Mouse (Mus musculus) layer of hippocampus, postnatal 25 days (tissue): ENCODE results near the gene Mest. TPM values are rescaled to one million over a fixed set of nuclear protein-coding genes. Genes with fewer than 3 reads are reported as not detected.
A peak's percentile ranks its signal among the peaks of the same experiment; 100 is the strongest.

ENCODE experiments used
- DNase-seq, 2 experiments: peaks; one replicate each; pipeline ENCODE4 v3.0.0; 2022; ENCODE audit warnings: mixed read lengths in 2 of 2, low spot score in 1 of 2; ENCODE audit errors: extremely low spot score in 1 of 2
- total RNA-seq, 2 experiments: library from RNA; stranded (reverse); gene quantifications; 2 replicates each; pipeline ENCODE4 v1.2.3; 2021

Mest gene
- total RNA-seq, 2 experiments from 2014 or later: 49.8 to 50.2 TPM

DNA sequence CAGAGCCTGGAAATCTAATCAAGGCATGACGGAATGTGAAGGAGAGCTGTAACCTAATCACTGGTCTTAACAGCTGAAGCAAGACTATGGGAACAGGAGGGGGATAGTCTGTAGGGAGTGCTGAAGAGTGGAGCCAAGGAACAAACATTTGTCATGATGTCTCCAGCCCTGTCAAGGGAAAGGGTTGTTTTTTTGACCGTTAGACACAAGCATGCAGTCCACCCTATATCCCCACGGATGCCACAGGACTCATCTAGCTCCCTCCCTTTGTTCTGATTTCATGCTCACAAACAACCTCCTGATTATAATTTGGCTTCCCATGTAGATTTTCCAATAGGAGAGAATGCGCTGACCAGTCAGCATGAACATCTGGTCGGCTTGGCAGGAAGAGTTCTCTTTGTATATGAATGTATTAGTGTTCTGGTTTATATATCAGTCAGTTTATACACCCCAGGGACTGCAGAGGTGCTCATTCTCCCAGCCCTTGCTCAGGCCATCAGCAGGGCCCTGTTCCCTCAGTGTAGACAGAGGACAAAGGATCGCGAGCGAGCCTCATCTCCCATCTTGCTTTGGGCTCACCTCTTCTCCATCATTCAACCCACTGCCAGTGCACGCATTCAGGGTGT lies 19.3 kb upstream of the Mest start:
- DNase-seq: no peak

DNA sequence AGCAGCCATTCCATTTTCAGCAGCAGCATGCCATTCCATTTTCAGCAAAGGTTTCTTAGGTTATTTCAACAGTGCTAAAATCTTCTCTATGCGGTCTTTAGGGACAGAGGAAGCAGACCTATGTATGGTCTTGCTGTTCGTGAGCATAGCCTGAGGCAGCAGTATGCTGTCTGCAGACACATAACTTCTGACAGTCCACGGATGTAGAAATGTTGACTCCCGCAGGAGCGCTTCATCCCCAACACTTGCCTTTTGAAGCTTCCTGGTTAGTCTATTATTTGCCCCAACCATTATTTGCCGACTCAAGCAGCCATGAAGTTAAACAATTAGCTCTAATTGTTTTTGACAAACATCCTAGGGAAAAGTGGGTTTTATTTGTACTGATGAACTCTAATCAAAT lies 14.2 kb upstream of the Mest start:
- no peak for DNase-seq

DNA sequence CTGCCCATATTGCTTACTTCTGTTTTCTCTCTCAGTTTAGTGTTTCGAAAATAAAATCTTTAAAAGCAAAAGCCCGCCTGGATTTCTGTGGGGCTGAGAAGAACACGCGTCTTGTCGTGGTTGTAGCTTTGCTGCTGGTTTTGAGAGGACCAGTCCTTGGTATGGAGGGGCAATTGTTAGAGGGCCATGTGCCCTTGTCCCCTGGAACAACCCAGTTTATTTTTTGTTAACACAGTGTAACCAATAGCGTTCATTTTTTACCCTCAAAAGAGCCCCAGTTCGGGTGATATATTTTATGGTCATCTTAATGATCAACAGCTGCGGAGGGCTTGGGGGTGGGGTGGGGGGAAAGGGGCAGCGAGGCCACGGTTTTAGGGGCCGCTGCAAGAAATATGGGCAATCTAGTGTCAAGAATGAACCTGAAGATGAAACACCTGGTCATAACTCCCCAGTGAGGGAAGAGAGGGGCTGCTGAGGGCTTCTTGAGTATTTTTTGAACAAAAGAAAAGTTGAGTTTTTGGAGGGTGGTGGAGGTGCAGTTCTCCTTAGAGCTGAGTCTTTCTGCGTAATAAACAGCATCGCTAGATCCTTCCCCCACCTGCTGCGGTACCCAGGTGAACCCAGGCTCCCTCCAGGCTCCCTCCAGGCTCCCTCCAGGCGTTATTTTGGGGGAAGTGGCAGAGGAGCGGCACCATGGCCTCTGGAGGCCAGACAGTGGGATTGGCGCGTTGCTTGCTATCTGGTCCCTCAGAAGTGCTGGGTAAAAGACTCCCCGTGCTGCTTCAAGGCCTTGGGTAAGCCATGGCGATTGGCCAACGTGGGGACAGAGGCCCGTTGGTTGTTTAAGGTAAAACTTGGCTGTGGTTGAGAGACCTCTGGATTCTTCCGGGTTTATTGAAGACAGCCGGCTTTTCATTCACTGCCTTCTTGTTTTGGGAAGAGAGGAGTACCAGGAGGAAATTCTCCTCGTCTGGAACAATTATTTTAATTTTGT lies 12.7 kb upstream of the Mest start:
- DNase-seq: no peak

DNA sequence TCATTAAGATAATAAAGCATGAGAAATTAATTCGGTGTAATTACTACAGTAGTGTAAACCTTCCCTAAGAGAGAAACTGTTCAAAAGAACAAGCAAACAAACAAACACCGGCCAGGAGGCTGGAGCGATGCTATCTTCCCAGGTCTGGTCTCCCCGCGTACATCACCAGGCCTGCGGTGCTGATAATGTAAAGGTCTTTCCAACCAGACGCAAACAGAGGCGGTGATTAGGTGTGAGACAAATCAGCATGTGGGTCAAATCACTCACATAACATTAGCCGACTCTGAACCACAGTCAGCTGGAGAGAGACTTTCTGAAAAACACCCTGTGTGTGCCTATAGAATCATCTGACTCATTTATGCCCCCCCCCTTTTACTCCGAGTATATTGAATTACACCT lies 12.0 kb upstream of the Mest start:
- no peak for DNase-seq

DNA sequence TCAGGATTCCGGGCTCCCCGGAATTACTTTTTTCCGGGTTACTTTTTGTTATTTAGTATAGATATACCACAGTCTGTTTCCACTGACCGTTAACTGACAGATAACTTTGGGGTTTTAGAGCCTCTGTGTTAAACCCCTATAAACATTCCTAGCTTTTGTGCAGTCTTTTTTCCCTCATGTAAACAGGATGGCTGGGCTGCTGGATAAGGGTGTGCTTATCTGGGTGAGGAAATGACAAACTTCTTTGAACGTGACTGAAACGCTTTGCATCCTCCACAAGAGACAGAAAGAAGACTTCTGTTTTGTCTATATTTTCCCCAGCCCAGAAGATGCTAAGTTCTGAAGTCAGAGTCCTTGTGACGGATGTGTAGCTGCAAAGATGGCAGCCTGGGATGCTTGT lies 10.9 kb upstream of the Mest start:
- DNase-seq: no peak

DNA sequence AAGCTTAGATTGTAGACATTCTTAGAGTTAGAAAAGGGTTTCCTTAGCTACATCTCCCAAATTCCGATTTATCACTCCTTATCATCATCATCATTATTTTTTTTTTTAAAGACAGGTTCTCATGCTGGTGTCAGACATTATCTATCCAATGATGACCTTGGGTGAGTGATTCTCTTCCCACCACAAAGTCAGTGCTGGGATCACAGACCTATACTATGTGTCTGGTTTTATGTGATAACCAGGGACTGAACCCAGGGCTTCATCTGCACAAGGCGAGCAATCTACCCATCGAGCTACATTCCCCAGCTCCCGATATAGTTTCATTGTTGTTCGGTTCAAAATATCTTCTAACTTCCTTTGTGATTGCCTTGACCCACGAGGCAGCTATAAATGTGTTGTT lies 9.9 kb upstream of the Mest start:
- DNase-seq: no peak

DNA sequence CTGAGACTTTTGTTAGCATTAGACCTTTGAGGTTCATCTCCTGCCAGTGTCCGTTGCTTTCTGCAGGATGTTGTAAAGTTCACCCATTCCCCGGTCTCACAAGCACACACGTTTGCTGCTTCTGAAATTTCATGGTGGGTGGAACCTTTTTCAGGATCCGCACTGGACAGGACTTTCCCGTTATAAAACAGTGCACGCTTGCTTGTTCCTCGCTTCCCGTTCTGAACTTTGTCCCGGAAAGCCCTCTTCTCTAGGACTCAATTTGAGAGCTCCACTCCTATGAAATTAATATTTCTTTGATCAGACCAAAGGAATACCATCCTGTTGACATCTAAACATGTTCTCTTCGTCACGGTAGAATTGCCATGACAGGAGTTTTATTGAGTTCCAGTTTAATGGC lies 9.5 kb upstream of the Mest start:
- DNase-seq: no peak

DNA sequence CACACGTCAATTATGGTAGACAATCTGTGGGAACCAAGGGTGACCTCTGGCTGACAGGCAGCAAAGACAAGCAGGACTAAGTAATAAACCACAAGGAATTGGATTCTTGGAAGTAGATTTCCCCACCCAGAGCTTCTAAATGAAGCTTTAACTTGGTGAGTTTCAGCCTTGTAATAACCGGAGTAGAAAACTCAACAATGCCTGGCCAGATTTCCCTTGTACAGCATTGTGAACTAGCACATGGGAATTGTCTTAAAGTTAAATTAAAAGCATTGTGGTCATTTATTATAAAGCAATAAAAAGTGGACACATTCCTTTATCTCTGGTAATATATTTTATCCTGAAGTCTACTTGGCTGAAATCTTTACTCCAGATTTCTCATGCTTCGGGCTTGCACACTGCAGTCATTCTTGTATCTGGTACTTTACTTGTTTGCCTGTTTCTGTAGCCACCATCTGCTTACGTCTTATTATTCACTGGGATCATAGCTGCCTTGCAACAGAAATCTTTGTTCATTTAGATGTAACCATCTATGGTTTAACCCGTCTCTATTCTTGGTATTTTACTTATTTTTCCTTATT lies 8.4 kb upstream of the Mest start:
- DNase-seq: no peak

DNA sequence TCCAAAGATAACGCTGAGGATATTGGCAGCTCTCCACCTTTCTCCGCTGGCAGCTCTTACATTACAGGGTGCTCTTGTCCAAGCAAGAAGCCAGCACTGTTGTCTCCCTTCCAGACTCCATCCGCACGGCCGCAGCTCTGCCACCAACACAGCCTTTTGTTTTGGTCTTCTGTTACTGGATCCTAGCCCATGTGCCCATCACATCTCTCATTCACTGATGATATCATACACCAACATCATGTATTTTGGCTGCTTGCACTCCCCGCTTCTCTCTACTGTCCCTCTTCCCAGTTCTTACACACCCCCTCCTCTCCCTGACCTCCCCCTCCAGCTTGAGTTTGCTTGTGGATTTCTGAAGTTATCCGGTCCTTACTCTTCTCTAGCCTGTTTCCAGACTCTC lies 6.6 kb upstream of the Mest start:
- no peak for DNase-seq

DNA sequence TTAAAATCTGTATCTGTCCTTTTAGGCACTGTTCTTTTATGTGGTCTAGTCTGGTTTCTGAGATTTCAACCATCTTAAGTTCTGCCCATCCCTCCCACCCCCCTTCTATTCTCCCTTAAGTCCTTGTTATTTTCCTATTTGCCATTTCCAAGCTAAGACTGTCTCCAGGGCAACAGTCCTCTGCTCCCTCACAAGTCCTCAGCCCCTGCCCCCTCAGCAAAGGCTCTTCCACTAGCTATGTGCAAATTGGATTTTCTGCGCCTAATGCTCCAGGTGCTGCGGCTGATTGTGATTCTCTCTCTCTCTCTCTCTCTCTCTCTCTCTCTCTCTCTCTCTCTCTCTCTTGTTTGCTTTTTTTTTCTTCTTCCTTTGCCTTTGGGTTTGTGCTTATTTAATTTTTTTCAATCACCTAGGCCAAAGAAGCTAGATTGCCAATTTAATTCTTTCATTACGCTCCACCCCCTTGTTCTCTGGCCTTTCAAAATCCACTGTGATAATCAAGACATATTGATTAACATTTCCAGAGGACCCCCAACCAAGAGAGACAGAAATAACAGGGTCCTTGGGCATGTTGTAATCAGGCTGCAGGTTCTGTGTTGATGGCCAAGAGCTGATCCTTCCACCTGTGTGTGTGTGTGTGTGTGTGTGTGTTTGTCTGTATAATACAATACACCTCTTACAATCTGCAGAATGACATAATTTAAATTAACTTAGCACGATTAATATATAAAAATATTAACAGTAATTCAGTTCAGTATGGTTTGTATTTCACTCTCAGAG lies 772 bp upstream of the Mest start:
- no peak for DNase-seq

DNA sequence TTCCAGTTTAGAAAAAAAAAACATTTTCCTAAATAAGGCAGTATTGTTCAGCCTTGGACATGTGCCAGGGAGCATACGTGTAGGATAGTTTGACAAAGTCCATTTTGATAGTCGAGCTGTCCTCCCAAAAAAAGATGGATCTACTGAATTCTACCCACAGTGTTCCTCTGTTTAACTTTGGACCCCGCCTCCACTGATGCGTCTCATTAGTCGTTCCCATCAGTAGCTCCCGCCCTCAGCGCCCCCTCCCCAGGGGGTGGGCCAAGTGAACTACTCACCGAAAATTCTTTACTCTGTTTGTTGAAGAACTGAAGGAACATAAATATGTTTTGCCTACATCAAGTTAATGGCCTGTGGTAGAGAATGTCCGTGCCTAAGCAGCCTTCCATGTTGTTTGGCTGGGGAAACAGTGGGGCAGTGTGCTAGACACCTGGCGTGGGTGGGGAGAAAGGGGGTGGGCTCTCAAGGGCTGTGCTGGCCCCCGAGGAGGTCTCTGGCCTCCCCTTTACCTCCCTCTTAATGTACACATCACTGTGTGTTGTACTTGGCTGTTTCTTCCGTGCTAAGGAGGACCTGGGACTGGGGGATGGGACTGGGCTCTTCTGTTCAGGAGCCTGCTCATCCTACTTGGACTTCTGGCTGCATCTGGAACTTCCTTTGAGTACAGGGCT lies 7.1 kb downstream of the Mest start:
- DNase-seq: no peak

DNA sequence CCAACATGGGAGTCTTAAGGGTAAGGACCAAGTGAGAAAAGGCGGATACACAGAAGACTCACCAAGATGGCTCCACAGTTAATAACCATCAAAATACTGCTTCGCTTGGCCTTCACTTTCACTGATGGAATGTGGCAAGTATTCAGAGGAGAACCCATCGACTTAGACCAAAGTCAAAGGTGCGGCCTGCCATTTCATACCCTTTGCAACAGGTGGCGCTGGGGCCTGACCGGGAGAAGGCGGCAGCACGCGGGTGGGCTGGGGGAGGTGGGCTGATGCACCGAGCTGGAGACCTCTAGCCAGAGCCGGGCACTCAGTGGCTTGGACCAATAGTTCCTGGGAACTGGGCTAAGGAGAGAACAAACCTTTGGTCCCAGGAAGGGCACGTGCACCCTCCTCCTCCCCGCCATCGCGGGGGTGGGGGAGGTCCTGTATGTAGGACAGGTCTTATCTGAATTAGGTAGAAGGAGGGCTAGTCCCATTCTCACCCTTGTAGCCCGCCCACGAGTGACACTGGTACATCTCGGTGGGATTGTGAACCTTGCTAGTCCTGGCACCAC lies 9.3 kb downstream of the Mest start:
- DNase-seq: no peak

DNA sequence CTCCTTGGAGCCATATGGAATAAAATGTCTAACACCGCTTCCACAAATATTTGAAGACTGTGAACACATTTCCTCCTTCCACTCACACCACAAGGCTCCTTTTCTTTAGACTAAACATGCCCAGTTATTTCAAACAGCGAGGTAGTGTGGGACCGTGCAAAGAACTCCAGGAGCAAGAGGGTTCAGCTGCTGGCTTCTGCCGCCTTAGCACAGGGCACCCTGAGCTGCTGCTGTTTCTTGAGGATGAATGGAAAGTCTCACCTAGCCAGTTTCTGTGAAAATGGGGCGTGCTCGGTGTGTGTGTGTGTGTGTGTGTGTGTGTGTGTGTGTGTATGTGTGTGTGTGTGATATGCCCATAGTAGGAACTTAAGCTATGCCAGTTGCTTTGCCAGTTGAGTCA lies 11.1 kb downstream of the Mest start:
- no peak for DNase-seq

DNA sequence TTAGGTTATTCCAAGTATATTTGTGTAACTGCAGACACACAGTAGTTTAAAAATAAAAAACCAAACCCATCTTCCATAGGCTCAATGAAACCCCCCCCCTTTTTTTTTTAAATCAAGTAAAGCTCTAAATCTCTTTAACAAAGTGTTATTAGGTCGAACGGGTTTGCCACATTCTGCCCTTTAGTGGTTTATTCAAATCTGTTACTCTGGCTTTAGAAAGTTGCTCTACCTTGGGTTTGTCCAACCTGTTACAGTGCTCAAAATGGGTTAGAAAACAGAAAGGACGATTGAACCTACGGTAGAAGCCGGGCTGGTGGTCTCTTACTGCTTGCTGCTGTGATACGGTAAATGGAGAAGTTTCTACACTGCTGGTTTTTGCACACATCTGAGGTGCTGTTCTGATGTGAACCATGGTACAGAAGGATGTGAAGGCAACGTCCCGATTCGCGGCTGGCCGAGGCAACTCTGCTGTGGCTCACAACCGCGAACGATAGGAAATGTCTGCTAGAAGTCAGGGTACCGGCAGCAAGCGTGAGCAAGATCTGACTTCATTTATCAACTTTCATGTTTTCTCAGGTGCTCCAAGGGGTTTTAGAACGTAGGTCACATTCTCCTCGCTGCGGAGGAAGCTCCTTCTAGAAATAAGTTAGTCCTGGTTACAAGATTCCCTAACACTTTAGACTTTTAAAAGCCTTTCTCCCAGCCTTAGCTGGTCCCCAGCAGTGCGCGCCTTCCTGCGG lies 11.8 kb downstream of the Mest start:
- DNase-seq: no peak

DNA sequence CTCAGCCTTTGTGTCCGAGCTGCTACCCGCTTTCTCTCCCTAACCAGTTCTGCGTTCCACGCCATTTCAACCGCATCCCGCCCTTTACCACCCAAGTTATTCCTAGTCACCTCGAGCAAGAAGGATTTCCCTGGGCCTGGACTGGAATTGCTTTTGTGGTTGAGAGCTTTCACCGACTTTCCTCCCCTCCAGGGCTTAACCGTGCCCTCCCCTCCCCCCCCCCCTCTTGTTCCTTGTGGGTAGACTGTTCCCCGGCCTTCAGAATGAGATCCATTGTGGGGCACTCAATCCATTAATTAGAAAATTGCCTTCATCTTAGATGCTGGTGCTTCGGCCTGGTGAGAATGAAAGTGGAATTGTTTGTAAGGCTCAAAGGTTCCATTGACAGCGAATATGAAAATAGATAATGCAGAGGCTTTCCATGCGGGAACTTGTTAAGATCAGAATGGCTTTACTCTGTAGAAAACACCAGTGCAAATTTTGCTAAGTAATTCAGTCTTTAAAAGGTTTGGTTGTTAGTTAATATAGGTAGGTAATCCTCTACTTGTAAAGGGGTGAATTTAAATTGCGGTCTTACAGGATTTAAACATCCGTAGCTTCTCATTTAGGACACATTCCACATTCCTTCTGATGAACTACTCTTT lies 12.5 kb downstream of the Mest start:
- DNase-seq: no peak

DNA sequence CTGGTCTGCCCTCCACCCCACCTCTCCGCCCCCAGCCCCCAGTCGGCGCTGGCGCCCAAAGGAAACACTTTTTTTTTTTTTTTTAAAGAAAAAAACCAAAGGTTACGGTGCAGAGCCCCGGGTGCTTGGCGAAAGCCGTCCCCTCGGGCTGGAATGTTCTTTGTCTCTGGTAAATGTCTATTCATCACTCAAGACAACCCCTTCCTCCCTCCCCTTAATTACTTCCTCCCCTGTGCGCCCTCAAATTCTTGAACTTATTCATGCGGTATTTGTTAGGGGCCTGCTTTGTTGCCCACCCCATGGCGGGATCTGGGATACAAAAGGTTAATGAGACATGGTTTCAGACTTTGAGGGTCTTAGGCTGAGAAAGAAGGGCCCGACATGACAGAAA lies 13.0 kb downstream of the Mest start:
- DNase-seq: no peak

DNA sequence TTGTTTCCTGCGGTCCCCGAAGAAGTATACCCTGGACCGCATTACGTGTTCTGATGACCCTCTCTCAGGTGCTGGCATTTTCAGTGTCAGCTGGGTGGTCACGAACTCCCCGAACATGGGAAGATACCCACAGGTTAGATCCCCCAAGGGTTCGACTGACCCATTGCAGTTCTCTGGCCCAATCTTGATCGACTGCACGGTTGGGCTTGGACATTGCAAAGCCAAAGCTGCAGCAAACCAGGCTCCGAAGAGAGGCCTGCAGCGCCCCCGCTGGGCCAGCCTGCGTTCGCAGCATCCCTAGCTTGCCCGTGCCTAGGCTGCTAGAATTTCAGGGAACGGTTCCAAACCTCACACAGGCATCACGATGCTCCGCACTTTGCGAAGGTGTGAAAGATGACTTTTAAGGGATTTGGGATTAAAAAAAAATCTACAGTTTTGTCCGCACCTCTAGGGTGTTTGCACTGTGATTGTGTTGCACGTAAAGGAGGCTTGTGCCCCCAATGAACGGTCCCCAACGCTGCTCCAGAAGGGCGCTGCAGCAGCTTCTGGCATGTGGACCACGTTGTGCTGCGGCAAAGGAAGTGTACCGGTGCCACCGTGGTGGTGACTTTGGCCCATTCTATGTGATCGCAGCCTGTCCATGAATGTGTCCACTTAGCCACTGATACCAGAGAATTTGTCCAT lies 13.7 kb downstream of the Mest start:
- peak; percentile 49 to 63 for DNase-seq
